Mouse (Mus musculus) intestine, embryonic 14.5 days (tissue): Measurements from ENCODE around the gene Rbm28. TPM values are rescaled to one million over a fixed set of nuclear protein-coding genes. Genes with fewer than 3 reads are reported as not detected.
"Not testable (repeated sequence)": the region's sequence is repeated elsewhere in the genome, so short reads cannot be mapped to it uniquely, and the experiment has no call there.

ENCODE experiments used
- ATAC-seq: fragments of 200-750 bp; cut with Nextera tagmentation; replicated peaks from 2 replicates; pipeline ENCODE4 v1.8.0; 2017; ENCODE audit warnings: low read depth, moderate number of reproducible peaks, moderate TSS enrichment, moderate library complexity; ENCODE audit not compliant: low FRiP score, low TSS enrichment
- DNase-seq: peaks from one replicate; pipeline ENCODE4 v3.0.0-alpha.2; 2018; ENCODE audit warnings: low spot score
- H3K27ac ChIP-seq: fragments of 300-500 bp; sonication (generic); 2 replicates; pipeline ENCODE4 v1.5.1; 2014; ENCODE audit warnings: low read depth, mild to moderate bottlenecking, control low read depth
- H3K27me3 ChIP-seq: fragments of 300-500 bp; sonication (generic); replicated peaks from 2 replicates; pipeline ENCODE4 v1.6.1; 2014; ENCODE audit warnings: low read length, control low read depth; ENCODE audit not compliant: control insufficient read depth, insufficient read depth
- H3K36me3 ChIP-seq: fragments of 300-500 bp; sonication (generic); 2 replicates; pipeline ENCODE4 v1.6.1; 2014; ENCODE audit warnings: low read length, control low read depth; ENCODE audit not compliant: control insufficient read depth, insufficient read depth
- H3K4me1 ChIP-seq: fragments of 300-500 bp; sonication (generic); replicated peaks from 2 replicates; pipeline ENCODE4 v1.6.1; 2014; ENCODE audit warnings: low read length, control low read depth, mixed read lengths; ENCODE audit not compliant: control insufficient read depth, insufficient read depth
- H3K4me2 ChIP-seq: fragments of 300-500 bp; sonication (generic); 2 replicates; pipeline ENCODE4 v1.6.1; 2014; ENCODE audit warnings: low read length
- H3K4me3 ChIP-seq: fragments of 300-500 bp; sonication (generic); 2 replicates; pipeline ENCODE4 v1.5.1; 2014; ENCODE audit warnings: low read depth, low read length, control low read depth, mixed read lengths
- H3K9ac ChIP-seq: fragments of 300-500 bp; sonication (generic); 2 replicates; pipeline ENCODE4 v1.6.1; 2014; ENCODE audit warnings: mild to moderate bottlenecking, low read length
- H3K9me3 ChIP-seq: fragments of 300-500 bp; sonication (generic); 2 replicates; pipeline ENCODE4 v1.6.1; 2016; ENCODE audit warnings: low read length, control low read depth; ENCODE audit not compliant: control insufficient read depth
- WGBS: fragments of 180-500 bp; shearing (Covaris S2); extraction: QIAGEN DNeasy Blood & Tissue Kit; methylation state at CpG from one replicate; pipeline ENCODE4 v1.1.7; 2014; 5-methylcytosine and 5-hydroxymethylcytosine counted together
- polyA plus RNA-seq: library from polyadenylated mRNA; unstranded; fragments of >200 nt; fragmentation: Nextera tagmentation; extraction: Ambion mirVana; gene quantifications from 2 replicates; pipeline ENCODE4 v1.2.1, GENCODE M21; 2014

Gene Rbm28
- polyA plus RNA-seq, 1 experiment from 2014 or later = 44.6 TPM

GRCm38 (mm10) chr6:29161291-29161690 lies 3.5 kb downstream of the Rbm28 start:
- not testable (repeated sequence) for H3K4me3 ChIP-seq
- 97% methylated on average over 5 of the region's 5 CpGs for WGBS
- DNase-seq = peak; percentile 18

DNA sequence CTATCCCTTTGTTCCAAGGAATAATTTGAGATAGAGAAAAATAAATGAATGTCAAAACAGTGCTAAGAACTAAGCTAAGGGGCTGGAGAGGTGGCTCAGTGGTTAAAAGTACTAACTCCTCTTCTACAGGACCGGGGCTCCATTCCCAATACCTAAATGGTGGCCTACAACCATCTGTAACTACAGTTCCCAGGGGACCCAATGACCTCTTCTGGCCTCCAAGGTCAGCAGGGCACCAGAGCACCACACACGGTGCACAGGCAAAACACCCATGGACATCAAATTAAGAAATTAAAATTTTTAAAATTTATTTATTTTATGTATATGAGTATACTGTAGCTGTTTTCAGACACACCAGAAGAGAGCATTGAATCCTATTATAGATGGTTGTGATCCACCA lies 4.0 kb downstream of the Rbm28 start:
- peaks cover 6% of the 10 kb centered on the region; the same call in 1 of the 2 replicates for H3K4me1 ChIP-seq
- DNase-seq (peak; percentile 3), ATAC-seq (no peak)
- H3K27ac ChIP-seq = no peak overlapping the region
- H3K9me3 ChIP-seq = no peaks in the 10 kb centered on the region
- H3K9ac ChIP-seq = no peak overlapping the region
- WGBS = 86% methylated on average over 2 of the region's 2 CpGs
- H3K36me3 ChIP-seq = peaks cover 41% of the 10 kb centered on the region
- H3K27me3 ChIP-seq = no peaks in the 10 kb centered on the region
- H3K4me3 ChIP-seq = no peak overlapping the region
- H3K4me2 ChIP-seq = no peak overlapping the region

More at GRCm38 (mm10) chr6:29161291-29161690, 3.5 kb downstream of the Rbm28 start:
- not testable (repeated sequence) for H3K9me3 ChIP-seq, H3K27ac ChIP-seq, H3K27me3 ChIP-seq, H3K4me1 ChIP-seq, H3K9ac ChIP-seq, H3K4me2 ChIP-seq, ATAC-seq
- peaks cover 36% of the 10 kb centered on the region for H3K36me3 ChIP-seq

- 96% methylated on average over 5 of the region's 5 CpGs for WGBS
Measured at GRCm38 (mm10) chr6:29156326-29156725, 8.5 kb downstream of the Rbm28 start.

DNA sequence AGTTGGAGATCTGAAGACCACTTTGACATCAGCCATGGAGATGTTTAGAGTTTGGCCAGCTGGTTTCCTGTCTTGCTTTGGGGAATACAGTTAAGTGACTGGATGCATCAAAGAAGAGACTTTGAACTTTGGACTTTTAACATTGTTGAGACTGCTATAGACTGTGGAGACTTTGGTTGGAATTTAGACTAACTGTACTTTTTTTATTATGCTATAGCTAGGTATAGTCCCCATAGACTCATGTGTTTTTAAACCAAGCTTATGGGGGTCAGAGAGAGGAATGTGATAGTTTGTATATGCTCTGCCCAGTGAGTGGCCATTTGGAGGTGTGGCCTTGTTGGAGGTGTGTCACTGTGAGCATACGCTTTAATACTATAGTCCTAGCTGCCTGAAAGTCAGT lies 14.8 kb downstream of the Rbm28 start:
- H3K36me3 ChIP-seq = peaks cover 44% of the 10 kb centered on the region
- no peak overlapping the region for H3K9ac ChIP-seq
- no peaks in the 10 kb centered on the region for H3K9me3 ChIP-seq
- 89% methylated on average over 1 of the region's 1 CpGs for WGBS
- no peaks in the 10 kb centered on the region for H3K4me1 ChIP-seq
- ATAC-seq = no peak
- H3K4me2 ChIP-seq = no peak overlapping the region
- H3K4me3 ChIP-seq = no peak overlapping the region
- no peak for DNase-seq
- H3K27ac ChIP-seq = no peak overlapping the region
- H3K27me3 ChIP-seq = no peaks in the 10 kb centered on the region

More at GRCm38 (mm10) chr6:29156326-29156725, 8.5 kb downstream of the Rbm28 start:
- DNase-seq (no peak), ATAC-seq (no peak)
- no peak overlapping the region for H3K9ac ChIP-seq
- peaks cover 81% of the 10 kb centered on the region for H3K36me3 ChIP-seq
- H3K9me3 ChIP-seq = no peaks in the 10 kb centered on the region
- no peaks in the 10 kb centered on the region for H3K4me1 ChIP-seq
- H3K27ac ChIP-seq = no peak overlapping the region
- no peak overlapping the region for H3K4me2 ChIP-seq
- no peak overlapping the region for H3K4me3 ChIP-seq
- H3K27me3 ChIP-seq = no peaks in the 10 kb centered on the region

GRCm38 (mm10) chr6:29147407-29148010 lies 17.3 kb downstream of the Rbm28 start:
- H3K9me3 ChIP-seq = no peaks in the 10 kb centered on the region
- no peak overlapping the region for H3K4me3 ChIP-seq
- no peak overlapping the region for H3K27ac ChIP-seq
- H3K9ac ChIP-seq = no peak overlapping the region
- no peaks in the 10 kb centered on the region for H3K27me3 ChIP-seq
- no peak for DNase-seq
- H3K4me2 ChIP-seq = no peak overlapping the region
- WGBS = 72% methylated on average over 5 of the region's 5 CpGs
- peaks cover 30% of the 10 kb centered on the region for H3K36me3 ChIP-seq
- H3K4me1 ChIP-seq = no peaks in the 10 kb centered on the region
- ATAC-seq = no peak

DNA sequence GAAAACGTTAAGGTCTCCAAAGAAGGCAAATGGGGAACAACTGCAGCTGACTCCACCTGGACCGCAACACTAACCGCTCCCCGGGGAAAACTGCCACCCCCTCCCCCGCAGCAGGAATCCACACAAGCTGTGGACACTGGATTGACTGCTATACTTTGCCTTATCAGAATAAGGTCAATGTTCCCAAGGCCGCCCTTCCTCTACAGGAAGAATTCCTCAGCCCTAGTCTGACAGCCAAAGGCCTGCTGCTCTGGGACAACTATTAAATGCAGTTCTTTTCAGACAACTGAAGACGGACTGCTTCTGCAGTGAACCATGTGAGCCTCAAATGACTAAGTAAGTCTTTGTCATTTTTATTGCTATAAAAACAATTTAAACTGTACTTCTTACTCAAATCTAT lies 18.2 kb downstream of the Rbm28 start:
- no peak overlapping the region for H3K9ac ChIP-seq
- no peak for ATAC-seq
- H3K27ac ChIP-seq = no peak overlapping the region
- no peak for DNase-seq
- H3K36me3 ChIP-seq = peaks cover 24% of the 10 kb centered on the region
- H3K4me1 ChIP-seq = no peaks in the 10 kb centered on the region
- WGBS = 56% methylated on average over 7 of the region's 7 CpGs
- no peak overlapping the region for H3K4me3 ChIP-seq
- H3K4me2 ChIP-seq = no peak overlapping the region
- no peaks in the 10 kb centered on the region for H3K27me3 ChIP-seq
- no peaks in the 10 kb centered on the region for H3K9me3 ChIP-seq

GRCm38 (mm10) chr6:29145456-29146307 lies 19.1 kb downstream of the Rbm28 start:
- H3K4me1 ChIP-seq = no peaks in the 10 kb centered on the region
- 0 out of 2 replicates have a peak, but pooled peaks have one; percentile 33 for ATAC-seq
- no peak for DNase-seq
- H3K27ac ChIP-seq = no peak overlapping the region
- no peak overlapping the region for H3K4me3 ChIP-seq
- H3K9me3 ChIP-seq = no peaks in the 10 kb centered on the region
- WGBS = 52% methylated on average over 12 of the region's 12 CpGs
- no peaks in the 10 kb centered on the region for H3K27me3 ChIP-seq
- H3K4me2 ChIP-seq = no peak overlapping the region
- peaks cover 25% of the 10 kb centered on the region for H3K36me3 ChIP-seq
- no peak overlapping the region for H3K9ac ChIP-seq

DNA sequence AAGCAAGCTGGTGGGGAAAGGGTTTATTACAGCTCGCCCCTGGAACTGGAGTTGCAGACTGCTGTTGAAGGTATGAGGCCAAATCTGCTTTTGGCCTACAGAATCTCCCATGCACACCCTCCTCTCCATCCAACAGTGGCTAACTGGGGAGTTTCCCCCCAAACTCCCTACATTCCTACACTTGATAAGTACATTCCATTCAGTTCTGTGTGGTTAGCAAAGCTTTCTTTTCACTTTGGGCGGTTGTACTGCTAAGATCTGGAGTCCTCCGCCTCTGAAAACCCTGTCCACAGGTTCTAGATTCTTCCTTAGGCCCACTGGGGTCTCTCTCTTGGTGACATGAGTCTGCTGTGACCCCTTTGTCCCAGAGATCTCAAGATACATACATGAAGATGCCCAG lies 19.8 kb downstream of the Rbm28 start:
- DNase-seq (no peak), ATAC-seq (no peak)
- no peaks in the 10 kb centered on the region for H3K4me1 ChIP-seq
- no peak overlapping the region for H3K9ac ChIP-seq
- H3K9me3 ChIP-seq = no peaks in the 10 kb centered on the region
- WGBS = 78% methylated on average over 3 of the region's 3 CpGs
- no peaks in the 10 kb centered on the region for H3K27me3 ChIP-seq
- no peak overlapping the region for H3K27ac ChIP-seq
- no peak overlapping the region for H3K4me3 ChIP-seq
- peaks cover 29% of the 10 kb centered on the region for H3K36me3 ChIP-seq
- H3K4me2 ChIP-seq = no peak overlapping the region
